Mouse (Mus musculus) cerebellum, adult 11-12 months (tissue): ENCODE data around the gene Tom1l2.

ENCODE experiments used
- DNase-seq: peaks from one replicate; pipeline ENCODE4 v3.0.0; 2022

The Tom1l2 gene

DNA sequence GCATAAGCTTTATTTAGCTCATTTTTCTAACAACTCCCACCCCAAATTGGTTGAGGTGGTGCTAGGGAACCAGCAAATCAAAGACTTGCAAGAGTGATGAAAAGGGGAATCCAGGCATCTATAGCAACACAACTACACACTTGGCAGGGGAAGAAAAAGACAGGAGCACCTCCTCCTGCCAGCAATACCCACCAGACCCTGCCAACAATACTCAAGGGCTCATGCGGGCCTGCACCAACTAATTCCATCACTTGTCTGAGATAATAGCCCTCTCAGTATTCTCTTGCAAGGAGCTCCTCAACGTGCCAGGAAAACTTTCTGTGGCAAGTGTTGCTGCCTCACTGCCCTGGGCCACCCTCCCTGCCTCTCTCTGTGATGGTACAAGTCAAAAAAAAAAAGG is 49.2 kb downstream of the Tom1l2 start:
- DNase-seq, result no peak

DNA sequence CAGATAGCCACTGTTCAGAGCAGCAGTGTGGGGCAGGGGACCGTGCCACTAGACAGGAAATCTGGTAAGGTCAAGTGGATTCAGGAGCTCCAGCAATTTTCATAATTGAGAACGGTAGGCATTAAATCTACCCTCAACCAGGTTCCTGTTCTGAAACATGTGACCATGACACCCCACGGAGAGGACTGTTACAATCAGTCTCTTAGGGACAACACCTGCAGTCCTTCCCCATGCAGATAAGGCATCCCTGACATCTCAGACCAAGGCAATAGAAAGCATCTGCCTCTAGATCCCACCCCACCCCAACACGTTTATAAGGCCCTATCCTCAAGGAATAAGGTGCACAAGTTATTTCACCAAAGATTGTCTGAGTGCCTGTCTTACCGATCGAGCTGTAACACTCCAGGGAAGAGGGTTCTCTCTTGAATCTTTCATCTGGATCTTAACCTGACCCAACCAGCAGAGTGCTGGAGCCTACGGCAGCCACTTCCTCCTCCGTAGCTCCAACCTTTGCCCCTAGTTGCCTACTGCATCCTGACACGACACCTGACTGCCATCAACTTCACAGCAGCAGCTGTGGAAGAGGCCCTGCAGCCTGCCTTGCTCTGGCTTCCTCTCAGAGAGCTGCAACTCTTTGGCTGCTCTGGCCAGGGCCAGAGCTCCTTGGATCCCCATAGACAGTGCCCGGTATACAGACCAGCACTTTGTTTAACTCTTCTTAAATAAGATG is 50.2 kb downstream of the Tom1l2 start:
- DNase-seq, result no peak

DNA sequence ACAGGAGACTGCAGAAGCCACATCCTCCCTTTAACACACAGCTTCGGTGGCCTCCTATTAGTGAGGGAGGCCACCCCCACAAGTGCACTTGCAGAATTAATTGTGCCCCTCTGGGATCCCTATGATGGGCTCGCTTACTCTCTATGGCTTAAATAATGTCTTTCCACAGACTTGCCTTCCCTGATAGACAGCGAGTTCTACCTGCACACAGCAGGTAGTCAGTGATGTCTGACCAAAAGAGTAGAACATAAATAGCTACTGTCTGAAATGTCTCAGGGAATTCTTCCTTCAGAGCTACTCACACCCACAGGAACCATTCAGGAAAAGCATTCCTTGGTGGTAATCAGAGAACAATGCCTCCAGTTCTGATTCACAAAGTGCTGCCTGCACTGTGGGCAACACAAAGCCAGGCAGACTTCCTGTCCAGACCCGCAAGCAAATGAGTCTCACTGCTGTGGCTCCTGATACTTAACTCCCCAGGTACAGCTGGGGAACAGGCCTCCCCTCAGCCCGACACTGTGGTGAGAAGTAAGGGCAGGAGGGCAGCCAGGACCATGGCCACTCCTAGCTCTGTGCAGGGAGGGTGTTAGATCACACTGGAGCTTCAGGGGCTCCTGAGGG is 51.0 kb downstream of the Tom1l2 start:
- DNase-seq, result no peak

DNA sequence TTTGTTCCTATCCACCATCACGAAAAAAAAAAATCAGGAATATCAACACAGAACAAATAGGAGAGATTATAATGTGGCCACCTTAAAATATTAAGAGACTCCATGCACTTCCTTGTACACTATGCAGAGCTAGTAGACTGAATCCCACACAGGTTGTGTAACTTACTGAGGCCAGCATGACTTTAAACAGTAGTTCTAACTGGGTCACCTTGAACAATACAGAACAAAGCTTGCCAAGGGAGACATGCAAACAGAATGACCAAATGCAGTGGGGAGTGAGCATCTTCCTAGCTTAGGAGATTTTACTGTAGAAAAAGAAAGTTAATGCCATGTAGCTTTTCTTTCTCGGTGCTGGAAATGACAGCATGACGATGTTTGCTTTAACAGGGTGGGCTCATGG is 52.4 kb downstream of the Tom1l2 start:
- DNase-seq, result no peak

DNA sequence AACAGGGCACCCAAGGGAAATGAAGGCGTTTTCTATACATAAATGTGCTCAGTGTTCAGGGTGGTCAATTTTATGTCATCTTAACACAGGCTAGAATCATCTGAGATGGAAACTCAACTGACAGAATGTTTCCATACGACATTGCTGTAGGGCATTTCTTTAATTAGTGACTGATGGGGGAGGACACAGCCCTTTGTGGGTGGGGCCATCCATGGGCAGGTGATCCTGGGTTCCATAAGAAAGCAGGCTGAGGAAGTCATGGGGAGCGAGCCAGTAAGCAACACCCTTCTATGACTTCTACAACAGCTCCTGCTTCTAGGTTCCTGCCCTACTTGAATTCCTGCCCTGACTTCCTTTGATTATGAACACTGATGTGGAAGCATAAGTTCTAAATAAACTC is 54.9 kb downstream of the Tom1l2 start:
- no peak for DNase-seq

DNA sequence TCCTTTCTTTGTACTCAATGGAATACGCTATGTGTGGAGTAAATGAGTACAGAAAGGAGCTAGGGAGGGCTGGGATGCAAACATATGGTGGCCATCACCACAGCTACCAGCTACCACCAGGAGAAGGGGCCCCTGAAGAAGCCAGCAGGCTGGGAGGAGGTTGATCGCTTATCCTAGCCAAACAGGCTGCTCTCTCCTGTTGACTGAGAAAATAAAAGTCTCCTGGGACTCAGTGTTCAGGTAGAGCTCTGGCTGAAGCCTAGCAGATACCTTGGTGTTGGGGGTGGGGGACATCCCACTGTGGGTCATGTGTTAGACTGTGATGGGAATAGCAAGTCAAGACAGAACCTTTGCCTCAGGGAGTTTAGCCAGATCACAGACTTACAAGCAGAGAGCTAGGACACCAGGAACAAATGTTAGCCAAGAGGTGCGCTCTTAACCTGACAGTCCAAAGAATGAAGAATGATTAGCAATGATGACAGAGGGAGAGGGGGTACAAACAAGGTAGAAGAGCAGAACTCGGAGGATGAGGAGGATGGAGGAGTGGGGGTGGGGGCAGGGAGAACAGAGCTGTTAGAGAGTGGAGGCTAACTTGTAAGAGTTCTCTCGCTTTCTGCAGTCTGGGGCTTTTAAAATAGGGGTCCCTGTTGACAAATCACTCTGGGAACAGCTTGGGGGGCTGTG is 57.9 kb downstream of the Tom1l2 start:
- DNase-seq, result no peak

DNA sequence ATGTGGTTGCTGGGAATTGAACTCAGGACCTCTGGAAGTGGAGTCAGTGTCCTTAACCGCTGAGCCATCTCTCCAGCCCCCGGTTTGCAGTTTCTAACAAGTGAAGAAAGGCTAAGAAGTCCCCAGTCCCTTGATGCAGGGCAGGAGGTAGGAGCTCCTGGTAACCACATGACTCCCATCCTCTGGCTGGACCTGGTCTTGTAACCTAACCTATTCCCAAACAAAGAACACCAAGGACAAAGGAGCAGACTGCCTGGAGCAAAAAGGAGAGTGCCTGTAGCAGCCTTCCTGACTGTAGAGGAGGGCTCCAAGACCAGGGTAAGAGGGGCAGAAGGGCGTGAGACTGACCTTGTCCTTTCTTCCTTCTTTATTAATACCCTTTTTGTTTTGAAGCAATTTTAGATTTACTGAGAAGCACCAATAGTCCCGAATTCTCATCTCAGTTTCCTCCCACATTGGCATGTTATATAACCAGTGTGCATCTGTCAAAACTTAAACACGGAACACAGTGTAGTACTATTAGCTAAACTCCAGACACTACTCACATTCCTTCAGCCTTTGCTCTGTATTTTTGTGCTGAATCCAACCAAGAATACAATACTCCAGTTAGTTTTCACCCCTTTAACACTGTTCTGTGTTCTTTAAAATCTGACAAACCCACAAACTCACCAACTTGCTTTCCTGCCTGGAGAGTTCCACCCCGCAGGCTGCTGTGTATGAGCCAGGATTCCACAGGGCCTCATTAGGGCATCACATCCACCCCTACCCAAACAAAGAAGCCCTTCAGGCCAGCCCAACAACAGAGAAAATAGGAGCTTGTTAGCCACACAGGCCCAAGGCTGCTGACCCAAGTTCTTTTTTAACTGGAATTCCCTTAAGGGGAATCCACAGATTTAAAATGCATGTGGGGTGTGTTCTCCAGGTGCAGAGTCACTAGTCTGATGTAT is 58.7 kb downstream of the Tom1l2 start:
- DNase-seq, result no peak

DNA sequence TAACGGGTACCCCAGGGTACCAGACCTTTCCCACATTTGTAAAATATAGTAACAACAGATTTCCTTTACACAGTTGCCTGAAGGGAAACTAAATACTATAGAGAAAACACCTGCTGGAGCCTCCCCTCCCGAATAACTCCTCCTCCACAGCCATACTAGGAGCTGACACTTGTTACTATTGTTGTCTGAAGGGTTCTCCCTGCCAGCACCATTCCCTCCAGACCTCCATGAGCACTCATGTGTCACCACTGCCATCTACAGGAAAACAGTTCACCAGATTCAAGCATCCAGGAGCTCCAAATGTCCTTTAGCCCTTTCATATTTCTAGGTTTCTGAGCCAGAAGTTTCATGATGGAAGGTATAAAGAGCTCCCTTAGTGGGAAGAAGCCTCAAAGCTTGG is 60.0 kb downstream of the Tom1l2 start:
- DNase-seq, result peak; percentile 81

DNA sequence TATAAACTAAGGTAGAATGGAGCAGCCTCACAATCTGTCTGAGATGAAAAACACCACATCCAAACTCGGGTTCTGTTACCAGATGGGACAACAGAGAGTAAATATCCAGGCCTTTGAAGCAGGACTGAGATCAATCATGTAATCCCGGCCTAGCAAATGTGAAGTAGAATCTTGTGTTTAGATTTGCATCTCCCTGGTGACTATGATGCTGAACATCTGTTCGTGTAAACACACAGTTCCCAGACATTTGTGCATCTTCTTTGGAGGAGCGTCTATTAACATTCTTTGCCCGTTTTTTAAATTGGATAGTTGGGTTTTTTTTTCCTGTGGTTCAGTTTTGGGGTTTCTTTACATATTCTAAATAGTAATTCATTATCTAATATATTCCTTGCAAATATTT is 63.7 kb downstream of the Tom1l2 start:
- no peak for DNase-seq

DNA sequence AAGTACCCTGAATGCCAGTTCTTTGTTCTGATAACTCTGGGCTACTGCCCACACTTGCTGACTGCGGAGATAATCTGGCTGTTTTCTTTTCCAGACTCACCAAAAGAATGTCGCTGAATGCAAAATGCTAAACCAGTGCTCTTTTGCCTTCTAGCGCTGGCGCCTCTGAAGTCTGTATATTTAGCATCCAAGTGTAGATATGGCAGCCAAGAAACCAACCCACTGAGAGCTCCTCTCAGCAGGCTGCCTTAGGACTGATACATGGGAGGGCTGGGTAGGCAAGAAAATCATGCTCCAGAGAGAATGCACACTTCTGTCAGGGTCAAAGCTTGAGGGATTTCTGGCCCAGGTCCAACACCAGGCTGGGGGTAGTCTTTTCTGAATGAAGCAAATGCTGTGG is 66.4 kb downstream of the Tom1l2 start:
- DNase-seq, result peak; percentile 57

DNA sequence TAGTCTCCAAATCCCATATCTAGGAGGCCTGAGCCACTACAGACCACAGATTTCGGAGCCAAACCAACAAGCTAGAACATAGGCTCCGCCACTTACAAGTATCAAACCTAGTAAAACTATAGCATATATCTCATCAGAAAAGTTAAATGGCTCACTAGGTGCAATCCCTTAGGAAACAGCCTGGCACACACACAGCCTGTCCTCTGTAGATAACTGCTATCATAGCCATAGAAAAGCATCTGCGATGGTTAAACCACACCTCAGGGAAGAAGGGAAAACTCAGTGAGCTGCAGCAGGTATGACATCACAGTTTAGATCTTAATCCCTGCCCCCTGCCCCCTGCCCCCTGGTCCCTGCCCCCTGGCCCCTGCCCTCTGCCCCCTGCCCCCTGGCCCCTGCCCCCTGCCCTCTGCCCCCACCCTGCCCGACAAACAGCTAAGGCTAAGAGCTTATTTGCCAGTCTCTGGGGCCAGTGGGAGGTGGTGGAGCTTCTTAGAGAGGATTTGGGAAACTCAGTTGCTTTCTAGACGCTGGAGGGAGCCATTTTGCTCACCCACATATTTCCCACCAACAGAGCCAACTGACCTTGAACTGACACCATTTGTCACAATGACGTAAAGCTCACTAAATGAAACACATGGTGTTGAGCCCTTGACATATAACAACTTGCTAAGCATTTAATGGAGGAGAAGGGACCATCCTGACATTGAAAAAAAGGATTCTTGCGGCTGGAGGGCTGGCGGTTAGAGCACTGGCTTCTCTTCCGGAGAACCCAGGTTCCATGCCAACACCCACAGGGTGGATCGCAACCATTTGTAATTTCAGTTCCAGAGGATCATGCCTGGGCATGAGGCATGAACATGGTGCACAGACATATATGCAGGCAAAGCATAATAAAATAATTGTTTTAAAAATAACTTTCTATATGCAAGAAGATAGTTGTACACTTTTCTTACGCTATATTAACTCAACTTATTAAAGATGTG is 72.0 kb downstream of the Tom1l2 start:
- DNase-seq, result no peak

DNA sequence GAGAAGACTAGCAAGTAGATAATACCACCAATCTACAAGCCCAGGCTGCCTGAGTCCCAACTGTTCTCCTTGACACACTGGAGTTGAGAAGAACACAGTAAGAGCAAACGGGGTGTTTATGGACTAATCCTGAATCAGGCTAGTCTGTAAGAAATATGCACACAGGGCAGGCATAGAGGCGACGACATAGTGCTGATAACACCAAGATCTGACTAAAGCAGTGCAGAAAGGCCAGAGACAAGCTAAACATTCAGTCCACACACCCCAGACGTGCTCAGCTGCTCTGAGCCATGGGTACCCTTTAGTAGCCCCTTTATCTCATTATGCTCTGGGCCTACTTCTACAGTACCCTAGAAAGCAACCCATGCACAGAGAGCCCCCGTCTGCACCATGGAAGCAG is 73.2 kb downstream of the Tom1l2 start:
- no peak for DNase-seq

DNA sequence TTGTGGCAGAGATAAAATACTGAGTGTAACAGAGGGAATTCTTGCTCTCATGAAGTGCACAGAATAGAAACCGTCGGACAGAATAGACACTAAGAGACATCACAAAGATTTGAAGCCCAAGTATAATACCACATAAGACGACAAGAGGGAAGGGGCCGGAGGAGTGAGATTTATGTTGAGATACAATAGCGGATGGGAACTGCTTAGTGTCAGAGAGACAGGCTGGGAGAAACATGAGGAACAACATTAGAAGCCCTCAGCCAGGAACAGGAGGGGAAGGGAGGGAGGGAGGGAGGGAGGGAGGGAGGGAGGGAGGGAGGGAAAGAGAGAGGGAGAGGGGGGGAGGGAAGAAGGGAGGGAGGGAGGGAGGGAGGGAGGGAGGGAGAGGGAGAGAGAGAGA is 74.9 kb downstream of the Tom1l2 start:
- no peak for DNase-seq

DNA sequence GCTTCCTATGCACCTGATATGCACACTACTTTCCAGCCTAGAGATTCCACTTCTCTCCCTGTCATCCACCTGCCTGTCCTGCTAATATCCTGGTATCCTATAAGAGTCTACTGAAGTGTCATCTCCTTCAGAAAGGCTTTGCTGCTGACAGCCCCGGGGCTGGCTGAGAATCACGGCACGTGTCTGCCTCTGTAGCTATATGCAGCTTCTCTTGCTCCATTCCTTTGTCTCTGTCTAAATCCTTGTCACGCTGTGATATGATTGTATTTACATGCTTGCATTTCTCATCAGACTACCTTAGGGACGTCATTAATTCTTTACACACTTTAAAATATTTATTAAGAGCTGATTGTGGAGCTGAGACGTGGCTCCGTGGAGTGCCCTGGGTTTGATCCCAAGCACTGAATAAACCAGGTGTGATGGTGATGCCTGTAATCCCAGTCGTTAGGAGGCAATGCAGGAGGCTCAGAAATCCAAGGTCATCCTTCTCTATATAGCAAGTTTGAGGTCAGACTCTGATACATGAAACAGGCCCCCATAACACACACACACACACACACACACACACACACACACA is 75.5 kb downstream of the Tom1l2 start:
- no peak for DNase-seq

DNA sequence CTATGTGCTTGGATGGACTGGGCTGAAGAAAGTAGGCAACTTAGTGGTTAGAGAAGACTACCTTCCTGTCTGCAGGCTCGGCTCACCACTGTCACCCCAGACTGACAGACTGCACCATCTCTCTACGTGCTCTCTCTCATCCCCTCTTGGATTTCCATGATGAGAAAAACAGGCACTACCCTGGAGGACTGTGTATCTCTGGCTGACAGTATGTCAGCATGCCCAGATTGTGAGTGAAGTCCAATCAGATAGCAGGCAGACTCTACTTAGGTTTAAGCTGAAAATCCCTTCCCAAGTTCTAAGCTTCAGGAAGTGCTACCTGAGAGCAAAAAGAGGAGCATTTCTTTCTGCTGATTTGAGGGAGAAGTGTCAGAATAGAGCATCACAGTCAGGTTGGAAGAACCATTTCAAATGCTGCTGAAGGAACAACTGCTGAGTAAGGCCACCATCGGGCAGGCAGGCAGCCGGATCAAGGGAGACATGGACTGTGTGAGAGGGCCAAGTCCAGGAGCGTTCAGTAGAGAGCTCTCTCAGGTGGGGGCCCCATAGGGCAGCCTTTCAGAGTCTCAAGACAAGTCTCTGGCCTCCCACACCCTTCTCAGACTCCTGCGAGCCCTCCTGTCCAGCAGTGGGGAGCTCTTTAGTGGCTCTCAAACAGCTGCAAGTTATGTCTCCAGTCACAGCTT is 76.2 kb downstream of the Tom1l2 start:
- DNase-seq, result no peak

DNA sequence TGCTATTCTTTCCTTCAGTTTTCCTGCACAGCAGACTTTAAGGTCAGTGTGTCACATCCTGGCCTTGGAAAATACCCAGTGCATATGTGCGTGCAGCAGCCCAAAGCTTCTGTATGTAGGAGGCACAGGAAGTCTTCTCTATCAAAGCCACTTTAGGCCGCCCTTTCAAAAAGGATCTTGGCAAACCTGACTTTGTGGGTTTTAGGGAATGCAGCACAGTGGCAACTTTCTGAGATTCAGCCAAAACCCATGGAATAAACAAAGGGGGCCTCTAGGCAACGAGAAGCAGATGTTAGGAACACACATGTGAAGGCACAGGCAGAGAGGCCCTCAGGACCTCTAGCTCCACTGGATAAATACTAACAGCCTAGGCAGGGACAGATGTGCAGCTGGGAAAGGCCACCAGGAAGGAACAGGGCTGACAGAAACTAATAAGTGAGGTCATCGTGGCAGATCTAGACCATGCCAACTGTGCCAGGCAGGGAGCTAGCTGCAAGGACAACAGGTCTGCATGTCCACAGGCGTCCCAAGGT is 79.4 kb downstream of the Tom1l2 start:
- DNase-seq, result peak; percentile 58

DNA sequence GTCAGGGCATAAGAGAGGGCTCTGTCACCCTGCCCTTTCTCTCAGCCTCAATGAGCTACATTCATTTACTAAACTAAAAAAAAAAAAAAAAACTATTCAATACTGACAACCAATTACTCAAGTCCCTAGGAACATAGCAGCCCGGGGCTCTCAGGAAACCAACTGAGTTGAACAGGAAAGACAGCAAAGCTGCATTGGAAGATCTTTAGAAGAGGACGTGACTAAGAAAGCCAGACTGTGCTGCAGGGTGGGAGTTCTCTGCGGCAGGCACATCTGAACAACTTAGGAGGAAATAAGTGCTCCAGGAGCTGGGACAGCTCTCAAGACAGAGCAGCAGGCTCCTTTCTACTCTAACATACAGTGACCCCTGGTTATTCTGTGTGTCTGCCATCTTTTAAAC is 84.1 kb downstream of the Tom1l2 start:
- no peak for DNase-seq

DNA sequence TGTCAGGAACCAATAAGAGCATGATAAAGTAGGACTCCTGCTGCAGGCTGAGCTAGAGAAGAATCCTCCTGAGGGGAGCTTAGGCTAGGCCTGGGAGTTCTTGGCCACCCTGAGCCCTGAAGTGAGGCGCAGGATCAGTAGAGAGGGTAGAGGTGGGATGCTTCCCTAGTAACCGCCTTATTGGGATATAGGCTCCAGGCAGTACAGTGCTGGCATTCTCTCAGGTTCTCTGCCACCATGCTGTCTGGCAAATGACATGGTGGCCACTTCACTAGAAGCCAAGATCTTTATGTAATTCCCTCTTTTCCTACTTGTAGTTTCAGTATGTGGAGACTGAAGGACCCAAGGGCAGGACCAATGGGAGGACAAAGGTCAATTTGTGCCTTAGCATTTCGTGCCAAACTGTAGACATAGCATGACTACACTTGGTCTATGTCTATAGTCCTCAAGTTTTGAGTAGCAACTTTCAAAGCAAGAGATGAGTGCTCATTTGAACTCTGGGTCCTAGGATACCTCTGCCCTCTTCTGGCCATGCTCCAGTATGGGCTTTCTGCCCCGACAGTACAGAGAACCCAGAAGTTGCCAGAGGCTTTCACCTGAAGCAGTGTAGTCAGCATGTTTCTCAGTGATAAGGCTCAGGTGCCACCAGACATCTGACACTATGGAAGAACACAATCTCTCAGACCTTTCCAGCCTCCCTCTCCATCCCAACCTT is 87.3 kb downstream of the Tom1l2 start:
- DNase-seq, result peak; percentile 71

DNA sequence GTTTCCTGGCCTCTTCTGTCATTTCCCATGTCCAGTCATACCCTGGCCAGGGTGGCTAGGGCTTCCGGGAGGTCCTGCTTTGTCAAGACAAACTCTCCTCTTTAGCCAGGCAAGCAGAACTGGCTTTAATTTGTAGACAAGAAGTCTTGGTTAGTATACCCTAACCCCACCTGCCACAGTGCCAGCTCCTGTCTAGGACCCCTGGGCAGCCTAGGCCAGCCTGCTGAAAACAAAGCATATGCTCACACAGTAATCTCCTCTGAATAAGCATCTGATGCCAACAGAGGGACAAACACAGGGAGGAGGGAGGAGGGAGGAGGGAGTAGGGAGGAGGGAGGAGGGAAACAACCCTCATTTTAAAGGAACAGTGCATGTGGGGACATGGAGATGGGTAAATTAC is 88.1 kb downstream of the Tom1l2 start:
- DNase-seq, result peak; percentile 94

DNA sequence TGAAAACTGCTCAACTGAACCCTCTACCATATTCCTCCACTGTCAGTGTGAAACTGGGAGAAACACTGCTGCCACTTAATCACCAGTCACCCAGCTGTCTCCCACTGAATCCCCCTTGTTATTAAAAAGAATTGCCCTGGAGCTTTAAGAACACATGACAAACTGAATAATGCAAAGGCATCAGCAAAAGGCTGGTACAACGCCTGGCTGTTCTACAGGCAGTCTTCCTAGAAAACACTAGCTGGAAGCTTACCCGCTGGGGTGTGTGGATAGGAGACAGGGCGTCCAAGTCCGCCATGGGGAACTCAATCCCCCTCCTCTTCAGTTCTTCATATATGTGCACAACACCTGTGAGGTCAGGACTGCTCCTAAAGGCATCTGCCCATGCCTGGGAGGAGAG is 90.3 kb downstream of the Tom1l2 start:
- peak; percentile 50 for DNase-seq
